Comparison of ENCODE assay signal across 9 mouse cellular contexts in the genomic region with DNA sequence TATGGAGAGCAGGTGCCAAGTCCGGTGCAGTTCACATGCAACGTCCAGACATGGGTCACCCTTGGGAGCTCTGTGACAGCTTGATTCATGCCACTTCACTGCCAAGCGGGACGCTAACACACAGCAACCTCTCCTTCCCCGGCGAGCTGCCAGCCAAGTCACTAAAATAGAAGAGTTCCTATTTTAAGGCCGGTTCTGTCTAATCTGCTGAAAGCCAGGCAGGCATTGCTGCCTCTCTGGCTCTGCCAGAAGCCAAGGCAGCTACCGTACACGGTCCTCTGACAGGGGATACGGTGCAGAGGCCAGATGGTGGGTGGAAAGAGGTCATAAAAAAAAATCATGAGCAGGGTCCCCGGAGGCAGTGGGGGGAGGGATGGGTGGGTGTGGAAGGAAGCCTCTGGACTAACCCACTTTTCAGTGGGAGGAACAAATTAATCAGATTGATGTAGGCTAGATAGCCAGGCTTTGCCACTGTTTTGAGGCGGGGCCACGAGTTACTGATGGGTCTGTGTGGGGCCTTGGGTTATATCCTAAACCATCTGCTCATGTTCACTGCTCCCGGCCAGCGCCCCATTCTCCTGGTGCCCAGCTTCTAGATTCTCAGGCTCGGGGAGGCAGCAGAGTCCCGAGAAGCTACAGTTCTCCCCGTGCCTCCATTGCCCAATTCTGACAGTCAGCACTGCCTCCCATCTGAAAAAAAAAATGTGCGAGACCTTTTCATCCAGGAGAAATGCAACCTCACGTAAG. TPM values are rescaled to one million over a fixed set of nuclear protein-coding genes. Genes with fewer than 3 reads are reported as not detected.
A peak's percentile ranks its signal among the peaks of the same experiment; 100 is the strongest.
DNase-seq lines count a peak whose midpoint lies in the region; ATAC-seq lines count a peak whose summit lies in the region.
"Had no signal": no experiment of that assay in that cellular context is flagged by ENCODE, and none has a peak within 500 bp of the region (broad histone marks: within the 10 kb centered on the region; RNA-seq: fewer than 3 reads in every experiment).

No protein-coding gene starts in this region.

- H3K27me3 ChIP-seq in kidney, embryonic 16.5 days (ENCODE audit: insufficient read depth, low read length) = no peaks in the 10 kb centered on the region

- H3K27ac ChIP-seq in kidney, embryonic 16.5 days (ENCODE audit: low read length) = no peak overlapping the region
- H3K27ac ChIP-seq: liver, embryonic 14.5 days had no signal

- WGBS in kidney, embryonic 16.5 days = 44% methylated on average over 20 of the region's 20 CpGs

- no peak overlapping the region for H3K4me2 ChIP-seq in kidney, embryonic 16.5 days (replicated peaks; ENCODE audit: low read depth, low read length)

- no peak overlapping the region for H3K9ac ChIP-seq in kidney, embryonic 16.5 days (replicated peaks; ENCODE audit: low read length)
- H3K9ac ChIP-seq: liver, embryonic 14.5 days had no signal

- peaks cover 21% of the 10 kb centered on the region; the same call in 1 of the 2 replicates for H3K4me1 ChIP-seq in kidney, embryonic 16.5 days (ENCODE audit: insufficient read depth, low read length)

- no peak overlapping the region for H3K4me3 ChIP-seq in kidney, embryonic 16.5 days (ENCODE audit: low read length)

- no peaks in the 10 kb centered on the region for H3K9me3 ChIP-seq in kidney, embryonic 16.5 days (ENCODE audit: low read length)

- no peak for ATAC-seq in kidney, embryonic 16.5 days (ENCODE audit: low FRiP score, low TSS enrichment)
- ATAC-seq in monocyte, adult 5-6 weeks (replicated peaks; ENCODE audit: insufficient number of reproducible peaks, low FRiP score, low TSS enrichment, poor library complexity, severe bottlenecking) = no peak

- DNase-seq in kidney, adult 18-20 months = peak; percentile 41
- DNase-seq in cerebellum, adult 9-10 months = peak; percentile 97
- DNase-seq in heart, adult 8-10 months (ENCODE audit: low spot score) = peak; percentile 84
- DNase-seq in kidney, adult 9 months = peak; percentile 61
- DNase-seq in mesoderm, embryonic 11.5 days (ENCODE audit: low read depth, low spot score) = peak; percentile 66
- no peak for DNase-seq in lung, postnatal 25 days (ENCODE audit: low spot score)

- H3K36me3 ChIP-seq in kidney, embryonic 16.5 days (ENCODE audit: insufficient read depth, low read length) = peaks cover 7% of the 10 kb centered on the region; the same call in 1 of the 2 replicates

RNA-seq across cellular contexts. Expression of a gene that starts 28.4 kb away (rescaled TPM):
- not detected in 2 replicates for polyA plus RNA-seq in kidney, embryonic 16.5 days (2015; fragmentation: Nextera tagmentation; extraction: Ambion mirVana)
- total RNA-seq in heart, adult 8-10 months (2022) = not detected
- total RNA-seq in monocyte, adult 5-6 weeks (2017) = not detected in 3 replicates
- polyA plus RNA-seq: liver, embryonic 14.5 days had no signal
